Mouse (Mus musculus) heart, embryonic 16.5 days (tissue): ENCODE results near the gene Prss46. TPM values are rescaled to one million over a fixed set of nuclear protein-coding genes. Genes with fewer than 3 reads are reported as not detected.

ENCODE experiments used
- ATAC-seq: fragments of 200-750 bp; cut with Nextera tagmentation; replicated peaks from 2 replicates; pipeline ENCODE4 v1.8.0; 2017; ENCODE audit warnings: moderate number of reproducible peaks; ENCODE audit not compliant: insufficient read depth, low FRiP score; ENCODE audit errors: extremely low read depth
- H3K27ac ChIP-seq: fragments of 300-500 bp; sonication (generic); 2 replicates; pipeline ENCODE4 v1.5.1; 2014; ENCODE audit warnings: mild to moderate bottlenecking, low read length, control low read depth, moderate library complexity
- H3K27me3 ChIP-seq: fragments of 300-500 bp; sonication (generic); 2 replicates; pipeline ENCODE4 v1.6.1; 2014; ENCODE audit warnings: low read length, mixed read lengths; ENCODE audit not compliant: control insufficient read depth, insufficient read depth
- H3K36me3 ChIP-seq: fragments of 300-500 bp; sonication (generic); 2 replicates; pipeline ENCODE4 v1.6.1; 2014; ENCODE audit not compliant: control insufficient read depth, insufficient read depth
- H3K4me1 ChIP-seq: fragments of 300-500 bp; sonication (generic); 2 replicates; pipeline ENCODE4 v1.6.1; 2014; ENCODE audit warnings: low read length, mixed read lengths; ENCODE audit not compliant: control insufficient read depth, insufficient read depth
- H3K4me2 ChIP-seq: fragments of 300-500 bp; sonication (generic); 2 replicates; pipeline ENCODE4 v1.6.1; 2014; ENCODE audit warnings: low read depth, mild to moderate bottlenecking, control low read depth, low read length
- H3K4me3 ChIP-seq: fragments of 300-500 bp; sonication (generic); 2 replicates; pipeline ENCODE4 v1.5.1; 2014; ENCODE audit warnings: mild to moderate bottlenecking, control low read depth, low read length
- H3K9ac ChIP-seq: fragments of 300-500 bp; sonication (generic); 2 replicates; pipeline ENCODE4 v1.6.1; 2014; ENCODE audit warnings: low read length, control low read depth
- H3K9me3 ChIP-seq: fragments of 300-500 bp; sonication (generic); replicated peaks from 2 replicates; pipeline ENCODE4 v1.6.1; 2016; ENCODE audit warnings: low read length; ENCODE audit not compliant: control insufficient read depth
- WGBS: fragments of 180-500 bp; shearing (Covaris S2); extraction: QIAGEN DNeasy Blood & Tissue Kit; methylation state at CpG from one replicate; pipeline ENCODE4 v1.1.7; 2014; 5-methylcytosine and 5-hydroxymethylcytosine counted together
- polyA plus RNA-seq: library from polyadenylated mRNA; unstranded; fragments of >200 nt; fragmentation: Nextera tagmentation; extraction: Ambion mirVana; gene quantifications from 2 replicates; pipeline ENCODE4 v1.2.1, GENCODE M21; 2015

Prss46 gene
- polyA plus RNA-seq, 1 experiment from 2014 or later: not detected

DNA sequence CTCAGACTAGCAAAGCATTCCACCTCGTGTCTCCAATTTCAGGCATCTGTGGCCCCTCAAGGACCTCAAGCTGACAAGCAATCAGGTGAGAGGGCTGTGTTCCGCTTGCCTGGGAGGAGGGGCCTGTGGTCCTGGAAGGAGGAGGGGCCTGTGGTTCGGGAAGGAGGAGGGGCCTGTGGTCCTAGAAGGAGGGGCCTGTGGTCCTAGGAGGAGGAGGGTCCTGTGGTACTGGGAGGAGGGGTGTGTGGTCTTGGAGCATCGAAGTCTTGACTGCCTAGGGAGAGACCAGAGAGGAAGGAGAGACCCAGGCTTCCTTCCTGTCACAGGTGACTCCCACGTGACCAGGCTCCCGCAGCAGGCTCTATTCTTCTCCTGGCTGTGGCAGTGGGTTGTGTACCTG lies 52.3 kb downstream of the Prss46 start:
- Histone ChIP-seq H3K9ac (no peak overlapping the region), H3K4me2 (peak overlapping the region; percentile 30), H3K4me1 (peaks cover 4% of the 10 kb centered on the region), H3K9me3 (no peaks in the 10 kb centered on the region), H3K27ac (no peak overlapping the region), H3K4me3 (no peak overlapping the region), H3K27me3 (no peaks in the 10 kb centered on the region), H3K36me3 (no peaks in the 10 kb centered on the region)
- peak; percentile 55 for ATAC-seq
- WGBS: 11% methylated on average over 6 of the region's 6 CpGs

DNA sequence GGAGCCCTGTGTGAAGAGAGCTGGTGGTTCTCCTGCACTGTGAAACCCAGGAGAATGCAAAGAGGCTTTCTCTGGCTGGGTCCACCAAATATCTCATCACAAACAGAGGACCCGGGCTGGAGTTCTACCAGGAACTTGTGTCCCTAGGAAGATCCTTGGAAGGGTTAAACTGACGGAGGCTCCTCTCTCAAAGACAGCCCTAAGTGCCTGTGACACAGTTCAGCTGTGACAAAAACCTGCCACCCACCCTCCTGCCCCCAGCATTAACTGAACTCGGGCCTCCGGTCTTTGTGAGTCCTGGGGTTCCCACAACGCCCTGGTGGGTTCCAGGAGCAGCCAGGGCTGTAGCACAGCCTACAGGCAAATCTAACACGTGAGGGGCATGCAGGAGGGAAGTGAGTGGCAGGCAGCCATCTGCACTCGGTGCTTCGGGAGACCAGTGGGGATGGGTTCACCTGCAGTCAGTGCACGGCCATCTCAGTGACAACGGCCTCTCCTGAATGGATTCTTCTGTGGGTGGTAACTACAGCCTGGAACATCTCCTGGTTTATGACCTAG lies 55.2 kb downstream of the Prss46 start:
- H3K36me3 ChIP-seq: no peaks in the 10 kb centered on the region
- H3K27me3 ChIP-seq: no peaks in the 10 kb centered on the region
- ATAC-seq: no peak
- 31% methylated on average over 10 of the region's 10 CpGs for WGBS
- H3K9me3 ChIP-seq: no peaks in the 10 kb centered on the region
- no peak overlapping the region for H3K4me3 ChIP-seq
- H3K27ac ChIP-seq: no peak overlapping the region
- peaks cover 4% of the 10 kb centered on the region for H3K4me1 ChIP-seq
- H3K9ac ChIP-seq: no peak overlapping the region
- H3K4me2 ChIP-seq: no peak overlapping the region

DNA sequence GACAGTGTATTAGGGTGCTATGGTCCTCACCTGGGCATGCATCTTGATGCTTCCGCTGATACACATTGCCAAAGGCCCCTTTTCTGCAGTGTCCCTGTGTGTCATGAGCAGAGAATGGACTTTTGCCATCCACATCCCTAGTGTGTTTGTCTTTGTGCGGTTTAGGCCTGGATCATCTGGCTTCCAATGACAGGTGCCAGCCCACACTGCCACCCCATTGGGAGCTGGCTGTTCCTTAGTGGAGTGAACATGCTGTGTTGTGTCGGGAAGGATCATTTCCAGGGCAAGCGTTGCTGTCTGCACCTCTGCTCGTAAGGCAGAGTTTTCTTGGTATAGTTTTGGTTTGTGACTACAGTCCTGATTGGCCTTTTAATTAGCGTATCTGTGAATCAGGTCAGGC lies 56.9 kb downstream of the Prss46 start:
- 86% methylated on average over 6 of the region's 6 CpGs for WGBS
- no peak for ATAC-seq
- Histone ChIP-seq H3K9ac (no peak overlapping the region), H3K27ac (no peak overlapping the region), H3K4me3 (no peak overlapping the region), H3K27me3 (no peaks in the 10 kb centered on the region), H3K4me1 (peaks cover 4% of the 10 kb centered on the region), H3K4me2 (no peak overlapping the region), H3K36me3 (no peaks in the 10 kb centered on the region), H3K9me3 (no peaks in the 10 kb centered on the region)

DNA sequence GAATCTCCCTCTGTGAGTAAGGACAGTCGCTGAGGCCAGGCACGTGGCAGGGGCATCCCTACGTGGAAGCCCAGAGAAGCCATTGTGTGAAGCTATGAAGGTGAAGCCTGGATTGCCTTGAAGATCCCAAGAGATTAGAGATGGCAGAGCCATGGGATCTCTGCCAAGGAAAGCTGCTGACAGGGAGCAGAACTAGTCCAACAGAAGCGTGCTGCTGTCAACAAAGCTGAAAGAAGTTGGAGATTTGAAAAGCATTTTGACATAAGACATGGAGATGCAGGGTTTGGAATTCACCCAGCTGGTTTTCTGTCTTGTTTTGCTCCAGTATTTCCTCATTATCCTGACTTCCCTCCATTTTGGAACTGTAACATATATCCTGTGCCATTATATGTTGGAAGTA lies 58.0 kb downstream of the Prss46 start:
- Histone ChIP-seq H3K27ac (no peak overlapping the region), H3K9me3 (no peaks in the 10 kb centered on the region), H3K27me3 (no peaks in the 10 kb centered on the region), H3K4me3 (no peak overlapping the region), H3K4me1 (no peaks in the 10 kb centered on the region; the same call in 1 of the 2 replicates), H3K9ac (no peak overlapping the region), H3K4me2 (no peak overlapping the region), H3K36me3 (no peaks in the 10 kb centered on the region)
- WGBS: 53% methylated on average over 4 of the region's 4 CpGs
- no peak for ATAC-seq

Other genes starting within 250 kb of the Prss46 start
- gene Nradd, start 220.1 kb upstream of the Prss46 start, polyA plus RNA-seq: 16.4 and 17.2 TPM in 2 replicates
- gene Nbeal2, start 190.3 kb upstream of the Prss46 start, polyA plus RNA-seq: 3.3 and 3.8 TPM in 2 replicates
- gene Ccdc12, start 188.0 kb upstream of the Prss46 start, polyA plus RNA-seq: 139 and 147 TPM in 2 replicates
- gene Myl3, start 102.6 kb upstream of the Prss46 start, polyA plus RNA-seq: 4,391 and 5,295 TPM in 2 replicates
- 21.0 and 26.3 TPM in 2 replicates for gene Pth1r, start 97.4 kb upstream of the Prss46 start, polyA plus RNA-seq
- 0.15 TPM in 1 of 2 replicates, not detected in the other for gene Prss42, start 46.3 kb upstream of the Prss46 start, polyA plus RNA-seq
- not detected in 2 replicates for gene Prss44, start 30.5 kb upstream of the Prss46 start, polyA plus RNA-seq
- not detected in 2 replicates for gene Prss43, start 17.8 kb upstream of the Prss46 start, polyA plus RNA-seq
- 0.26 TPM in 1 of 2 replicates, not detected in the other for gene Prss45, start 9.9 kb upstream of the Prss46 start, polyA plus RNA-seq
- not detected in 2 replicates for gene Prss50, start 13.5 kb downstream of the Prss46 start, polyA plus RNA-seq
- 3.1 and 4.4 TPM in 2 replicates for gene Als2cl, start 35.4 kb downstream of the Prss46 start, polyA plus RNA-seq
- 1.2 and 1.7 TPM in 2 replicates for gene Tmie, start 35.6 kb downstream of the Prss46 start, polyA plus RNA-seq
- not detected in 2 replicates for gene Fam240a, start 72.4 kb downstream of the Prss46 start, polyA plus RNA-seq
- gene Tdgf1, start 101.7 kb downstream of the Prss46 start, polyA plus RNA-seq: not detected in 2 replicates
- 8.1 and 8.6 TPM in 2 replicates for gene Lrrc2, start 107.0 kb downstream of the Prss46 start, polyA plus RNA-seq
- gene Rtp3, start 146.1 kb downstream of the Prss46 start, polyA plus RNA-seq: 0.13 and 0.29 TPM in 2 replicates
- gene Ltf, start 174.8 kb downstream of the Prss46 start, polyA plus RNA-seq: 1.8 and 3.2 TPM in 2 replicates
- gene Ccrl2, start 213.0 kb downstream of the Prss46 start, polyA plus RNA-seq: 5.0 and 5.9 TPM in 2 replicates